Mouse (Mus musculus): ENCODE results near the gene Derl3. TPM values are rescaled to one million over a fixed set of nuclear protein-coding genes. Genes with fewer than 3 reads are reported as not detected.
"Not testable (repeated sequence)": the region's sequence is repeated elsewhere in the genome, so short reads cannot be mapped to it uniquely, and the experiment has no call there.

Derl3 gene
- 1.9 and 2.1 TPM in 2 replicates for polyA plus RNA-seq (2015; fragmentation: Nextera tagmentation; extraction: Ambion mirVana)

DNA sequence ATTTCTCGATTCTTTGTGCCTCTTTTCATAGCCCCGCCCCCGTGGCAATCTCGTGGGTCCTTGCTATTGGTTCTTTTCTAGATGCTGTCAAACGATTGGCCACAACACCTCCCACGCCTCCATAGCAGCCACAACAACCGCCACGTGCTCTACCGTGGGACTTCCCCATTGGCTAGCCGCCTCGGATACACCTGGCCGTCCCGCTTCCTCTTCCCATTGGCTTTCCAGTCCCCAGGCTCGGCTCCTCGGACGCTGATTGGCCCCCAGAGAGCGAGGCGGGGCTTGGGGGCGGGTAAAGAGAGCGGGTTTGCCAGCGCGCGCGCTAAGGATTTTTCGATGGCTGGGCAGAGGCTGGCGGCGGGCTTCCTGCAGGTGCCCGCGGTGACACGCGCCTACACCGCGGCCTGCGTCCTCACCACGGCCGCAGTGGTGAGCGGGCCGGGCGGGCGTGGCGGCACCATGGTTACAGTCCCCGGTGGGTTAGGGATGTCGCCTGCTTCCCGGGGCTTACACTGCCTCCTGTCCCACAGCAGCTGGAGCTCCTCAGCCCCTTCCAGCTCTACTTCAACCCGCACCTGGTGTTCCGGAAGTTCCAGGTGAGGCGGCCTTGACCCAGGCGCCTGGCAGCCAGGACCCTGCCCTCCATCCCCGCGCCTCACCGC, at the start of gene Derl3:
Gene Derl3 (plus strand): TSS at position 325 of the 662 bp plus-strand sequence.
- no peaks in the 10 kb centered on the region for H3K27me3 ChIP-seq
- H3K4me1 ChIP-seq (replicated peaks) = peaks cover 13% of the 10 kb centered on the region
- H3K9me3 ChIP-seq = no peaks in the 10 kb centered on the region
- H3K27ac ChIP-seq = peak within 1 kb of the TSS; percentile 59
- peaks cover 39% of the 10 kb centered on the region for H3K36me3 ChIP-seq
- 1% methylated on average over 51 of the region's 51 CpGs for WGBS
- peak; percentile 100 for ATAC-seq
- H3K4me2 ChIP-seq (replicated peaks) = peak within 1 kb of the TSS; percentile 88
- H3K9ac ChIP-seq (replicated peaks) = peak within 1 kb of the TSS; percentile 65
- peak within 1 kb of the TSS; percentile 46 for H3K4me3 ChIP-seq (replicated peaks)

DNA sequence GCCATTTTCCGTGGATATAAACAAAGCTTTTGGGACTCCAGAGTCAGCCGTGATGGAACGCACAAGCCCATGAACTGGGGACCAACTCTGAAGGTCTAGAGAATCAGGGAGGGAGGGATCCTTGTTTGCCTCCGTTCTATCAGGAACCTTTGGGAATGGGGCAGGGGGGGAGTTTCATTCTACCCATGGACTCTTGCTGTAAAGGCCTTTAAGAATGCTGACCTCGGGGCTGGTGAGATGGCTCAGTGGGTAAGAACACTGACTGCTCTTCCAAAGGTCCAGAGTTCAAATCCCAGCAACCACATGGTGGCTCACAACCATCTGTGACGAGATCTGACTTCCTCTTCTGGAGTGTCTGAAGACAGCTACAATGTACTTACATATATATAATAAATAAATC, 49.3 kb upstream of the Derl3 start:
- not testable (repeated sequence) for H3K4me2 ChIP-seq (replicated peaks); H3K36me3 ChIP-seq; ATAC-seq; H3K27ac ChIP-seq; H3K27me3 ChIP-seq; H3K4me3 ChIP-seq (replicated peaks); H3K4me1 ChIP-seq (replicated peaks); H3K9ac ChIP-seq (replicated peaks); H3K9me3 ChIP-seq
- WGBS = 80% methylated on average over 6 of the region's 6 CpGs

DNA sequence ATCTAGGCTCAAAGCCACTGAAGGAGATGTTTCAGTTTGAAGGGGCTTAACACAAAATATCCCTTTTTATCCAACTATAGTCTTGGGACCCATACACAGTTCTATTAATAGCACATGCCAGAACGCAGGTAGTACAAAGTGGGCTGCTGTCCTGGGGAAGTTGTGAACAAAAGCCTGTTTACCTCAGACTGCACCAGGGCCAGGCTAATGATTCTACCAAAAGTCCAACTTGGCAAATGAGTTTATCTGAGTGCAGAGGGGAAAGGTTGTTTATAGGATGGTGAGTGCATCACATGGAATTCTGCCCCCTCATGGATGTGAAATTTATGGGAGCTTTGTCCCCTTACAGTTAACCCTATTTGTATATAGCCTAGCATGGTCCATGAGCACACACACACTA, 48.4 kb upstream of the Derl3 start:
- no peaks in the 10 kb centered on the region for H3K9me3 ChIP-seq
- WGBS = 50% methylated on average over 1 of the region's 1 CpGs
- ATAC-seq = no peak
- H3K27ac ChIP-seq = no peak overlapping the region
- no peaks in the 10 kb centered on the region for H3K36me3 ChIP-seq
- H3K4me2 ChIP-seq (replicated peaks) = no peak overlapping the region
- no peak overlapping the region for H3K4me3 ChIP-seq (replicated peaks)
- H3K4me1 ChIP-seq (replicated peaks) = peaks cover 4% of the 10 kb centered on the region
- no peak overlapping the region for H3K9ac ChIP-seq (replicated peaks)
- H3K27me3 ChIP-seq = 0 out of 2 replicates have a peak, but pooled peaks cover 3% of the 10 kb centered on the region

DNA sequence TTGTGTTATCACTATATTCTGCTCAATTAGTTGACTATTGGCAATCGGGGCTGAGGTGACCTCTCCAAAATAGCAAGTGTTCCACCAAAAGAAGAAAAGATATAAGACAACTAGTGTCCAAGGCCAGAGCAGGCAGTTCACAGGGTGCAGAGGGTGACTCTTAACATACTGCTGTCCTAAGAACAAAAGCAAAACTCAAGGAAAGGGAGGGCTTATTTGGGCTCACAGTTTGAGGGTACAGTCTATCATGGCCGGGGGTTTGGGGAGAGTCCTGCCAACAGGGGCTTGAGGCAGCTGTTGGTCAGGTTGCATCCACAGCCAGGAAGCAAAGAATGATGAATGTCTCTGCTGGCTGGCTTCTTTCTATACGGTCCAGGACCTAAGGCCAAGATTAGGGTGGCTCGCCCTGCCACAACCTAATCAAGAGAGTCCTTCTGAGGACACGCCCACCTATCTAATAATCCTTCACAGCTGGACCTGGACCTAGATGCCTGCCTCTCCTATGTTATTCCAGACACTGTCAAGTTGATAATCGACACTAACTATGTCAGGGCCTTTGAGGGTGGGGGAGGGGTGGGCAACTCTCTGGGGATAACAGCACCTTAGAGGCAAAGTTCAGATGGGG, 47.8 kb upstream of the Derl3 start:
- H3K36me3 ChIP-seq = no peaks in the 10 kb centered on the region
- no peak overlapping the region for H3K9ac ChIP-seq (replicated peaks)
- H3K27me3 ChIP-seq = 0 out of 2 replicates have a peak, but pooled peaks cover 3% of the 10 kb centered on the region
- H3K27ac ChIP-seq = no peak overlapping the region
- no peak overlapping the region for H3K4me2 ChIP-seq (replicated peaks)
- no peaks in the 10 kb centered on the region for H3K9me3 ChIP-seq
- WGBS = 84% methylated on average over 6 of the region's 6 CpGs
- no peak overlapping the region for H3K4me3 ChIP-seq (replicated peaks)
- ATAC-seq = no peak
- peaks cover 4% of the 10 kb centered on the region for H3K4me1 ChIP-seq (replicated peaks)

DNA sequence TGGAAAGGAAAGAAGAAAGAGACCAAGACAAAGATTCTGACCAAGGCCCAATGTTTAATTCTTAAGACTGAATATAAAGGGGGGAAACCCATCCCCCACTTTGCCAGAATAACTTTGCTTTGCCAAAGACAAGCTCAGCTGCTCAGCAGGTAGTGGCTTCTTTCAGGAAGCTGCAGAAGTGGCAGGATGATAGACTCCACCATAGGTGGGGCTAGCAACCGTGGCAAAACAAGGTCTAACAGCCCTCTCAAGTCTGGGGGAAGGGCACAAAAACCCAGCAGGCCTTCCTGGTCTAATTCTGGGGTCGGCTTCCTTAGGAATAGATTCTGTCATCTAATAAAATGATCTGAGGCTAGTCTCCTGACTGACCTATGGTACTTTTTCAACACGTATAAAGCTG, 44.8 kb upstream of the Derl3 start:
- no peaks in the 10 kb centered on the region for H3K9me3 ChIP-seq
- no peaks in the 10 kb centered on the region for H3K27me3 ChIP-seq
- no peak overlapping the region for H3K4me3 ChIP-seq (replicated peaks)
- no peak overlapping the region for H3K9ac ChIP-seq (replicated peaks)
- H3K27ac ChIP-seq = no peak overlapping the region
- no peaks in the 10 kb centered on the region for H3K36me3 ChIP-seq
- ATAC-seq = no peak
- H3K4me1 ChIP-seq (replicated peaks) = peaks cover 17% of the 10 kb centered on the region
- H3K4me2 ChIP-seq (replicated peaks) = no peak overlapping the region
- WGBS = 31% methylated on average over 3 of the region's 3 CpGs

DNA sequence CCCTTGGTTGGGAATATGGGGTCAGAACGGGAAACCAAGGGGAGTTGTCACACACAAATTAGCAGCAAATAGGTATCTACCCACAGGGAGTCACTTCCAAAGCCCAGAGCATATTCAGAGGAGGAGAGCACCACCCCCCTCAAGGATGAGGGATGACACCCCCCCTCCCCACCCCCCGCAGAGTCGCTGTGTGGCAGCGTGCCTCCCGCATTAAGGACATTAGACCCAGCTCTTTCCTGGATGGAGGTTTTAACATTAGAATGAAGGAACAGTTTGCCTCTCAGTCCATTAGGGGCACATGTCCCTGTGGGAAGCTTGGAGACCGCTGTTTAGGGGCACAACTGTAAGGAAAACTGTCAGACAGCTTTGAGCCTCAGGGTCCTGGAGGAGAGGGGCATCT, 42.1 kb upstream of the Derl3 start:
- 2% methylated on average over 6 of the region's 6 CpGs for WGBS
- Histone ChIP-seq H3K4me2 (replicated peaks) (peak overlapping the region; percentile 7; the same call in 1 of the 2 replicates), H3K4me3 (replicated peaks) (no peak overlapping the region), H3K27ac (no peak overlapping the region), H3K36me3 (no peaks in the 10 kb centered on the region), H3K4me1 (replicated peaks) (peaks cover 14% of the 10 kb centered on the region), H3K9me3 (no peaks in the 10 kb centered on the region), H3K9ac (replicated peaks) (no peak overlapping the region), H3K27me3 (no peaks in the 10 kb centered on the region)
- ATAC-seq = no peak

DNA sequence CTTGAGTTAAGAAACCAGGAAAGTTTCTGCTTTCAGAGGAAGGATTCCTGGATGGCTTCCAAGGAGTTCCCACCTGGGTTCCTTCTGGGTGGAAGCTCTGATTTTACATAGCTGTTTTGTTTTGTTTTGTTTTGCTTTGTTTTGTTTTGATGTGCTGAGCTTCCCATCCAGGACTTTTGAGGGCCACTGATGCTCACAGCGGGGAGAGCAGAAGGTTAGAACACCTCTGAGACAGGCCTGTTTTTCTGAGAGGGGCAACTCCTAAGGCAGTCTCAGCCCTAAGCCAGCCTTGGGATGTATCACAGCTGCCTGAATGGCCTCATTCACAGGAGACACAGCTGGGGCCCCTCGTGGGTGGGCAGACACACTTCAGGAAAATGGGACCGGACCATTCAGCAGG, 41.5 kb upstream of the Derl3 start:
- 49% methylated on average over 3 of the region's 3 CpGs for WGBS
- no peak overlapping the region for H3K27ac ChIP-seq

DNA sequence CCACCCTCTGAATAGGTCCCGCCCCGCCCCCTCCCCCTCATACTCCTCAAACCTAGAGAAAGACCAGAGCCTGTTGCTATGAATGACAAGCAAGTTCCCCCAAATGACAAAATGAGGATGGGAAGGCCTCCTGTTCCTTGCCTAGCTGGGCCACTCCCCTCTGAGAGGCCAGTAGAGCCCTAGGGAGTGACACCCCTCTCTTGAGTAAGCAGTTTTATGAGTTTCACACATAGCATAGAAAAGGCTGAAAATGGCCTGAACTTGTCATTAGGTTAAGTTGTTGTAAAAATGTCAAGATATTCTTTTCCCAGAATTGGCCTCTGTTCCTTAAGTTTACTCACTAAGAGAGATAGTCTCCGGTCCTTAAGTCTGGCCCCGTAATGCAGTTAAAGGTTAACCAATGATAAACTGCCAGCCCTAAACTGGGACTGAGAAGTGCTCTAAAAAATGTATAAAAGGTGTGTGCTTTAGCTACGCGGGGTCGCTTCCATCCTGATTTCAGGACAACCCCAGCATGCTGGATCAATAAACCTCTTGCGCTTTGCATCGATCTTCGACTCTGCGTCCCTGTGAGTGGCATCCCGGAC, 40.6 kb upstream of the Derl3 start:
- no peak overlapping the region for H3K4me3 ChIP-seq (replicated peaks)
- WGBS = 97% methylated on average over 12 of the region's 12 CpGs
- no peak overlapping the region for H3K4me2 ChIP-seq (replicated peaks)
- ATAC-seq = no peak
- H3K4me1 ChIP-seq (replicated peaks) = peaks cover 18% of the 10 kb centered on the region
- H3K27me3 ChIP-seq = no peaks in the 10 kb centered on the region
- peaks cover 11% of the 10 kb centered on the region for H3K36me3 ChIP-seq
- no peak overlapping the region for H3K9ac ChIP-seq (replicated peaks)
- no peaks in the 10 kb centered on the region for H3K9me3 ChIP-seq
- H3K27ac ChIP-seq = no peak overlapping the region

More for the DNA sequence above, 41.5 kb upstream of the Derl3 start:
- no peak for ATAC-seq
- Histone ChIP-seq H3K27me3 (no peaks in the 10 kb centered on the region), H3K9me3 (no peaks in the 10 kb centered on the region), H3K4me2 (replicated peaks) (no peak overlapping the region), H3K36me3 (peaks cover 2% of the 10 kb centered on the region), H3K9ac (replicated peaks) (no peak overlapping the region), H3K4me3 (replicated peaks) (no peak overlapping the region), H3K4me1 (replicated peaks) (peaks cover 14% of the 10 kb centered on the region)

DNA sequence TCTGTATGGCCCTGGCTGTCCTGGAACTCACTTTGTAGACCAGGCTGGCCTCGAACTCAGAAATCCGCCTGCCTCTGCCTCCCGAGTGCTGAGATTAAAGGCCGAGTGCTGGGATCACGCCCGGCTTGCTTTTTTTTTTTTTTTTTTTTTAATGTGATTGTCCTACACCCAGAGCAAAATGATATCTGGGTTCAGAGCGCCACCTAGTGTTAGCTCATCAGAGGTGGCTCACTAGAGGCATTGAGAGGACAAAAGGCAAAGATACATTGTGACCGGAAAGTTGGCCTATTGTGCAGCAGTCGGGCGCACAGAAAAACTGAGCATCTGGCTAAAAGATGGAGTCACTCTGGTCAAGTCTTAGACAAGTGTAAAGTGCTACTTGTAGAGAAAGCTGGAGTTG, 39.8 kb upstream of the Derl3 start:
- no peaks in the 10 kb centered on the region for H3K9me3 ChIP-seq
- ATAC-seq = peak; percentile 49; the same call in 1 of the 2 replicates
- H3K27ac ChIP-seq = no peak overlapping the region
- H3K27me3 ChIP-seq = no peaks in the 10 kb centered on the region
- H3K36me3 ChIP-seq = peaks cover 17% of the 10 kb centered on the region
- H3K4me1 ChIP-seq (replicated peaks) = peaks cover 27% of the 10 kb centered on the region
- H3K9ac ChIP-seq (replicated peaks) = no peak overlapping the region
- H3K4me2 ChIP-seq (replicated peaks) = no peak overlapping the region
- no peak overlapping the region for H3K4me3 ChIP-seq (replicated peaks)
- 18% methylated on average over 10 of the region's 10 CpGs for WGBS

DNA sequence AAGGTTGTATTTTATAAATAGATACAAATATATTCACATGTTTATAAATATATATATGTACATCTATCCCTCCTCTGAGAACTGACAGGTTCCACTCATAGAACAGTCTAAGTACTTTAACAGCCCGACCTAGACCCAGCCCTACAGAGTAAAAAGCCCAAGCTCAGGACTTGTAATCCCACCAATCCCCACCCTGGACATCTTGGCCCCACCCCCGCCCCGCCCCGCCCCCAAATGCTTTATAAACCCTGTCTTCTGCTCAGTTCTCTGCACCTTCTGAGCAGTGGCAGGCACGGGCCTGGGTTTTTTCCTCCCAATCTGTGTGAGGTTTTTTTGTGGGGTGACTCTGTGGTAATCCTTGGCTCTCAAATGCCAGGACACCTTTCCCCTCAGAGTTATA, 39.1 kb upstream of the Derl3 start:
- H3K4me1 ChIP-seq (replicated peaks) = peaks cover 33% of the 10 kb centered on the region
- no peak overlapping the region for H3K9ac ChIP-seq (replicated peaks)
- ATAC-seq = 0 out of 2 replicates have a peak, but pooled peaks have one; percentile 1
- H3K4me3 ChIP-seq (replicated peaks) = no peak overlapping the region
- H3K9me3 ChIP-seq = no peaks in the 10 kb centered on the region
- H3K36me3 ChIP-seq = peaks cover 17% of the 10 kb centered on the region
- H3K27ac ChIP-seq = no peak overlapping the region
- no peak overlapping the region for H3K4me2 ChIP-seq (replicated peaks)
- 46% methylated on average over 5 of the region's 5 CpGs for WGBS
- no peaks in the 10 kb centered on the region for H3K27me3 ChIP-seq

DNA sequence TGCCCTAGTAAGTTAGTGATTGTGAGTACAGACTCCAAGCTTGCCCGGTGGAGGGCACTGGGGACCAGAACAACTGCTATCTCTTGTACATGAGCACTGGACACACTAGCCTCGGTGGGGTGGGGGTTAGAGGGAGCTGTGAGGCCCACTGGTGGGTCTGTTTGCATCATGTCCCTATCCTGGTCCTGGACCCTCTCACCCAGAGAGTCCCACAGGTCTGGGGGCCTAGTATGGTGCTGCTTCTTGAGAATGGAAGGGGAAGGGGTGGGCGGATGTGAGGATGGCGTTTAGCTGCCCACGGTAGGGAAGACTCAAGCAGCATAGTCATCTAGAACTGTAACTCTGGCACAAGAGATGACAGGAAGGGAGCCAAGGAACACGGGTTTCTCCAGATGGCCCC, 38.4 kb upstream of the Derl3 start:
- 81% methylated on average over 6 of the region's 6 CpGs for WGBS

DNA sequence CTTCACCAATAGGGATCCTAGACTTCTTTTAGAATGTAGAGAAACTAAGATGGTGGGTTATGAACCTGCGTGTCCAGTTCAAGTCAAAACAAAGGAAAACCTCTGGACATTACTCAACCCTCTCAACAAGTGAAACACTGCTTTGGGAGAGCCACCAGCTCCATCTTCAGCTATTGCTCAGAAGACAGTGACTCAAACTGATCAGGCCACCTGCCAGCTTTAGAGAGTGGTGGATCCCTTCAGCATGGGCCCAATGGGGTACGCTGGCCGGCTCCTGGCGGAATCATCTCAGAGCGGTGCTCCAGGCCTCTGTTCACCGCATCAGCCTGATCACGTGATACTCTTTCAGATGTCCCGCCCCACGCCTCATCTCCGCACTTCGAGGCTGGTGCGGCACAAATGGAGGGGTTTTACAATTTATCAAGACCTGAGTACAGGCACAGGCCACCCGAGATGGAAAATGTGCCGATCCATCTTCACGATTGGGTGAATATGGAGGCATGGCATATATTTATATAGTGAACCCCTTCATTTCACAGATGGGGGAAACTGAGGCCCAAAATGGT, 37.7 kb upstream of the Derl3 start:
- Histone ChIP-seq H3K27ac (no peak overlapping the region), H3K4me1 (replicated peaks) (peaks cover 39% of the 10 kb centered on the region), H3K4me2 (replicated peaks) (no peak overlapping the region), H3K9me3 (no peaks in the 10 kb centered on the region), H3K4me3 (replicated peaks) (no peak overlapping the region), H3K9ac (replicated peaks) (no peak overlapping the region), H3K27me3 (no peaks in the 10 kb centered on the region), H3K36me3 (peaks cover 17% of the 10 kb centered on the region)
- 94% methylated on average over 15 of the region's 15 CpGs for WGBS
- ATAC-seq = no peak

More for the DNA sequence above, 38.4 kb upstream of the Derl3 start:
- no peak overlapping the region for H3K4me3 ChIP-seq (replicated peaks)
- peaks cover 17% of the 10 kb centered on the region for H3K36me3 ChIP-seq
- H3K9ac ChIP-seq (replicated peaks) = no peak overlapping the region
- no peaks in the 10 kb centered on the region for H3K9me3 ChIP-seq
- peaks cover 36% of the 10 kb centered on the region for H3K4me1 ChIP-seq (replicated peaks)
- H3K27ac ChIP-seq = no peak overlapping the region
- H3K4me2 ChIP-seq (replicated peaks) = no peak overlapping the region
- ATAC-seq = no peak
- H3K27me3 ChIP-seq = no peaks in the 10 kb centered on the region

Measured in midbrain, embryonic 13.5 days (tissue).